Mouse (Mus musculus): Measurements from ENCODE around the gene Tmtc4. TPM values are rescaled to one million over a fixed set of nuclear protein-coding genes. Genes with fewer than 3 reads are reported as not detected.

Tmtc4 gene
- polyA plus RNA-seq, 1 experiment from 2014 or later, result 2.6 TPM

DNA sequence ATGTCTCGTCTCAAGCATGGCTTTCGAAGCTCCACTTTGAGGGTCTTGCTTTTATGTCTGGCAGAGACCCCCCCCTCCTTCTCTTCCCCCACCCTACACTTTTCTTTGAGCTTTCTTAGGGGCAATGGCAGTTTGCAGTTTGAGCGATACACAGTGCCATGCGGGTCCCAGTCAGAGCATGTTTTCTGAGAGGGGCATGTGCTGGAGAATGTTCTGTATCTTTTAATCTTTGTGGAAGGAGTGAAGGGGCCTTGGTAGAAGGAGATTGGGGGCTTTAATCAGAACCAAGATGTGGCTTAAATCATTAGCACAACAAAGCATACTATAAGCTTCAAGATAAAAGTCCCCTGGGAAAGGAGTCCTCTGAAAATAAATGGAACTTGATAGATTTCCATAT lies 100.4 kb downstream of the Tmtc4 start:
- no peak for ATAC-seq (ENCODE audit: insufficient read depth)
- H3K9ac ChIP-seq, result no peak overlapping the region

GRCm38 (mm10) chr14:122882795-122883409 lies 100.9 kb downstream of the Tmtc4 start:
- Histone ChIP-seq H3K27ac (replicated peaks) (no peak overlapping the region), H3K4me2 (no peak overlapping the region), H3K4me3 (replicated peaks) (no peak overlapping the region), H3K36me3 (replicated peaks) (no peaks in the 10 kb centered on the region), H3K9me3 (replicated peaks) (no peaks in the 10 kb centered on the region), H3K9ac (no peak overlapping the region), H3K4me1 (replicated peaks) (no peaks in the 10 kb centered on the region), H3K27me3 (no peaks in the 10 kb centered on the region)
- no peak for ATAC-seq (ENCODE audit: insufficient read depth)
- 64% methylated on average over 7 of the region's 7 CpGs for WGBS (ENCODE audit: insufficient replicate concordance)

More for the DNA sequence above, 100.4 kb downstream of the Tmtc4 start:
- no peaks in the 10 kb centered on the region for H3K36me3 ChIP-seq (replicated peaks)
- no peaks in the 10 kb centered on the region for H3K9me3 ChIP-seq (replicated peaks)
- H3K27me3 ChIP-seq, result no peaks in the 10 kb centered on the region
- no peak overlapping the region for H3K27ac ChIP-seq (replicated peaks)
- H3K4me3 ChIP-seq (replicated peaks), result no peak overlapping the region
- WGBS (ENCODE audit: insufficient replicate concordance), result 71% methylated on average over 4 of the region's 4 CpGs
- H3K4me1 ChIP-seq (replicated peaks), result no peaks in the 10 kb centered on the region
- H3K4me2 ChIP-seq, result no peak overlapping the region

DNA sequence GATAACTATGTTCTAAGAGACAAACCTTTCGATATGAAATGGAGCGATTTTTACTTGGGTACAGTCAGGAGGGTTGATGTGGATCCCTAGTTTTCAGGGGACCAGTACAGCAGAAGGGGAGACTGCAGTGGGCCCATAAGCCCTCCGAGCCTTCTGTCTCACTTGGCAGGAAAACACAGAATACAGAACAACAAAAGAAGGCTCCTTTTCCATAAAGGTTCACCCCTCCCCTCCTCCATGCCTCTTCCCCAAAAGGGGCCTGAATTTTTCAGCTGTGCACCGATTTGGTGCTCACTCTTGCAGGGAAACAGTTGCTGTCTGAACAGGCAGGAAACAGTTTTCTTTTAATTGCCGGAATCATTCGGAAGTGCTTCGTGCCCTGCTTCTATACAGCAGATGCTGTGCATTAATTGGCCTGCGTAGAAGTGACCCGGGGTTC lies 101.6 kb downstream of the Tmtc4 start:
- no peaks in the 10 kb centered on the region for H3K4me1 ChIP-seq (replicated peaks)
- no peak overlapping the region for H3K27ac ChIP-seq (replicated peaks)
- no peak overlapping the region for H3K4me2 ChIP-seq
- no peak overlapping the region for H3K4me3 ChIP-seq (replicated peaks)
- no peak for ATAC-seq (ENCODE audit: insufficient read depth)
- WGBS (ENCODE audit: insufficient replicate concordance), result 78% methylated on average over 9 of the region's 9 CpGs
- H3K9ac ChIP-seq, result no peak overlapping the region
- no peaks in the 10 kb centered on the region for H3K27me3 ChIP-seq
- no peaks in the 10 kb centered on the region for H3K9me3 ChIP-seq (replicated peaks)
- H3K36me3 ChIP-seq (replicated peaks), result no peaks in the 10 kb centered on the region

DNA sequence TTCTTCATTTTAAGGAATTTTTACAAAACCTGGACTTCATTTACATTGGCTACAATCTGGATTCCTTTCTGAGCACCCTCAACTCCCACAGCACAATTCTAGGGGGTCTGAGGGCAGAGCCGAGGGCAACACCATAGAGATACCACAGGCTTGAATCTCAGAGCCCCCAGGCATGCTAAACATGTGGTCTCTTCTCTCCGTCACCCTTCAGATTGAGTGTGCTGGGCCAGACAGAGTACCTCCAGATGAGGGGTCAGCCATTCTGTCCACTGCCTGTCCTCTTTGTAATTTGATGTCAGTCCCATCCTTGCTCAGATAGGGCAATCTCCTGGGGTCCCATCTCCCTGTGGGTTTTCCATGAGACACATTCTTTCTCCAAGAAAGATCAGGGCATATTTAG lies 102.1 kb downstream of the Tmtc4 start:
- Histone ChIP-seq H3K4me1 (replicated peaks) (no peaks in the 10 kb centered on the region), H3K36me3 (replicated peaks) (no peaks in the 10 kb centered on the region), H3K27ac (replicated peaks) (no peak overlapping the region), H3K4me2 (no peak overlapping the region), H3K9me3 (replicated peaks) (no peaks in the 10 kb centered on the region), H3K4me3 (replicated peaks) (no peak overlapping the region), H3K27me3 (no peaks in the 10 kb centered on the region), H3K9ac (no peak overlapping the region)
- 59% methylated on average over 2 of the region's 2 CpGs for WGBS (ENCODE audit: insufficient replicate concordance)
- ATAC-seq (ENCODE audit: insufficient read depth), result no peak

DNA sequence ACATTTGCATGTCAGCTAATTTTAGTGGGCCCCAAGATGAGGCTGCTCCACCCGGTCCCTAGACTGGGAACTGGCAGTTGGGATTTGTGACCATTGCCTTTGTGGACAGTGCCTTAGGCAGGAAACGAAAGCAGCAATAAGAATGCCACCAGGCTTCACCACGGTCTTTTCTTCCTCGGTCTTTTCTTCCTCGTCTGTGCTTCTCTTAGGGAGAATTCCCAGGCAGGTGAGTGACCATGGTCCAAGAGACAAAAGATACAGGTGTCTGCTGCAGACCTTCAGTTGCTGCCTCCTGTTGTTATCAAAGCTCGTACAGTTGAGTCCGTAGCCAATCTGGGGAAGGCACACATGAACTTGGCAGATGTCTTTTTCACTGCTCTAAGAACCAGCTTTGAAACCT lies 103.5 kb downstream of the Tmtc4 start:
- H3K9ac ChIP-seq, result no peak overlapping the region
- no peaks in the 10 kb centered on the region for H3K9me3 ChIP-seq (replicated peaks)
- H3K27ac ChIP-seq (replicated peaks), result no peak overlapping the region
- no peak overlapping the region for H3K4me2 ChIP-seq
- H3K4me1 ChIP-seq (replicated peaks), result no peaks in the 10 kb centered on the region
- H3K4me3 ChIP-seq (replicated peaks), result no peak overlapping the region
- no peak for ATAC-seq (ENCODE audit: insufficient read depth)
- H3K27me3 ChIP-seq, result no peaks in the 10 kb centered on the region
- 60% methylated on average over 7 of the region's 7 CpGs for WGBS (ENCODE audit: insufficient replicate concordance)
- no peaks in the 10 kb centered on the region for H3K36me3 ChIP-seq (replicated peaks)

GRCm38 (mm10) chr14:122877787-122878186 lies 106.0 kb downstream of the Tmtc4 start:
- WGBS (ENCODE audit: insufficient replicate concordance), result 74% methylated on average over 3 of the region's 3 CpGs
- H3K27ac ChIP-seq (replicated peaks), result no peak overlapping the region
- H3K9me3 ChIP-seq (replicated peaks), result no peaks in the 10 kb centered on the region

DNA sequence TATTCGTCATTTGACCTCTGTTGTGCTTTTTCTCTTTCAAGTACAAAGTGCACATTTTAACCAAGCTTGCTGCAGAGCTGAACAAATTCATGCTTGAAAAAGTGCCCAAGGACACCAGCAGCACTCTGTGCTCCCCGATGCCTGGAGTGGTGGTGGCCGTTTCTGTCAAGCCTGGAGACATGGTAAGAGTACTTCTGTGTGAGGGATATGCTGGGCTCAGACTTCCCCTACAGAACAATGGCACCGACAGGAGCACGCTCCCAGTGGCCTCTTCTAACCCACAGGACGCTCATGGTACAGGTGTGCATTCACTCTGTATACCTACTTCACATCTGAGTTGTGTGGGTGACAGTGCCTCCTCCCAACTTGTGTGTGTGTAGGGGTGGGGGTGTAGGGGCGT lies 107.1 kb downstream of the Tmtc4 start:
- Histone ChIP-seq H3K4me2 (no peak overlapping the region), H3K27ac (replicated peaks) (no peak overlapping the region), H3K9me3 (replicated peaks) (no peaks in the 10 kb centered on the region), H3K9ac (no peak overlapping the region), H3K4me3 (replicated peaks) (no peak overlapping the region), H3K4me1 (replicated peaks) (no peaks in the 10 kb centered on the region), H3K27me3 (no peaks in the 10 kb centered on the region), H3K36me3 (replicated peaks) (no peaks in the 10 kb centered on the region)
- WGBS (ENCODE audit: insufficient replicate concordance), result 55% methylated on average over 7 of the region's 7 CpGs
- no peak for ATAC-seq (ENCODE audit: insufficient read depth)

More at GRCm38 (mm10) chr14:122877787-122878186, 106.0 kb downstream of the Tmtc4 start:
- no peak for ATAC-seq (ENCODE audit: insufficient read depth)
- Histone ChIP-seq H3K9ac (no peak overlapping the region), H3K4me3 (replicated peaks) (no peak overlapping the region), H3K27me3 (no peaks in the 10 kb centered on the region), H3K4me2 (no peak overlapping the region), H3K4me1 (replicated peaks) (no peaks in the 10 kb centered on the region), H3K36me3 (replicated peaks) (no peaks in the 10 kb centered on the region)

GRCm38 (mm10) chr14:122876163-122876562 lies 107.7 kb downstream of the Tmtc4 start:
- H3K4me1 ChIP-seq (replicated peaks), result no peaks in the 10 kb centered on the region
- no peaks in the 10 kb centered on the region for H3K36me3 ChIP-seq (replicated peaks)
- no peaks in the 10 kb centered on the region for H3K9me3 ChIP-seq (replicated peaks)
- 6% methylated on average over 6 of the region's 6 CpGs for WGBS (ENCODE audit: insufficient replicate concordance)
- no peak for ATAC-seq (ENCODE audit: insufficient read depth)
- H3K4me2 ChIP-seq, result no peak overlapping the region
- no peak overlapping the region for H3K4me3 ChIP-seq (replicated peaks)
- H3K27ac ChIP-seq (replicated peaks), result no peak overlapping the region
- H3K27me3 ChIP-seq, result no peaks in the 10 kb centered on the region
- H3K9ac ChIP-seq, result no peak overlapping the region

- WGBS (ENCODE audit: insufficient replicate concordance), result 59% methylated on average over 6 of the region's 6 CpGs
These were observed 108.2 kb downstream of the Tmtc4 start for GRCm38 (mm10) chr14:122875636-122876035.

DNA sequence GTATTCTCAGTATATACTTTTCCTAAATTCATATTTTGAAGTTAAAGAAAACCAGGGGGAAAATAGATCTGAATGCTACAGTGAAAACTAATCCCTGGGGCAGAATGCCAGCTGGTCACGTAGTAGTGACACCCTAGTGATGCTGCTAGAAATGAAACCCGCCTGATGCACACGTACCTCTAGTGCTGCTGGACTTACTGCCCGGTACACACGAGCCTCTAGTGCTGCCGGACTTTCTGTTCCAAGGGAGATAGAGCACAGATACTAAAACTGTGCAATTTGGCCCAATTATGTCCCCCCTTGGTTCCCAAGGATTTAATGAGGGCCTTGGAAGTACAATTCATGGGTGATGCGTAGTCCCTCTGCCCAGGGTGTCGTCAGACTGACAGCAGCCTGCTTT lies 108.8 kb downstream of the Tmtc4 start:
- H3K9me3 ChIP-seq (replicated peaks), result no peaks in the 10 kb centered on the region
- no peak for ATAC-seq (ENCODE audit: insufficient read depth)
- 70% methylated on average over 8 of the region's 8 CpGs for WGBS (ENCODE audit: insufficient replicate concordance)

More at GRCm38 (mm10) chr14:122875636-122876035, 108.2 kb downstream of the Tmtc4 start:
- Histone ChIP-seq H3K4me3 (replicated peaks) (no peak overlapping the region), H3K9ac (no peak overlapping the region), H3K27ac (replicated peaks) (no peak overlapping the region), H3K9me3 (replicated peaks) (no peaks in the 10 kb centered on the region), H3K36me3 (replicated peaks) (no peaks in the 10 kb centered on the region), H3K4me1 (replicated peaks) (no peaks in the 10 kb centered on the region), H3K4me2 (no peak overlapping the region), H3K27me3 (no peaks in the 10 kb centered on the region)
- ATAC-seq (ENCODE audit: insufficient read depth), result no peak

GRCm38 (mm10) chr14:122872612-122873011 lies 111.2 kb downstream of the Tmtc4 start:
- Histone ChIP-seq H3K4me2 (no peak overlapping the region), H3K9ac (no peak overlapping the region), H3K27ac (replicated peaks) (no peak overlapping the region), H3K4me1 (replicated peaks) (no peaks in the 10 kb centered on the region), H3K36me3 (replicated peaks) (no peaks in the 10 kb centered on the region), H3K9me3 (replicated peaks) (no peaks in the 10 kb centered on the region), H3K27me3 (no peaks in the 10 kb centered on the region), H3K4me3 (replicated peaks) (no peak overlapping the region)
- ATAC-seq (ENCODE audit: insufficient read depth), result no peak
- WGBS (ENCODE audit: insufficient replicate concordance), result 53% methylated on average over 6 of the region's 6 CpGs

More for the DNA sequence above, 108.8 kb downstream of the Tmtc4 start:
- Histone ChIP-seq H3K36me3 (replicated peaks) (no peaks in the 10 kb centered on the region), H3K4me2 (no peak overlapping the region), H3K4me1 (replicated peaks) (no peaks in the 10 kb centered on the region), H3K9ac (no peak overlapping the region), H3K4me3 (replicated peaks) (no peak overlapping the region), H3K27me3 (no peaks in the 10 kb centered on the region), H3K27ac (replicated peaks) (no peak overlapping the region)

All from liver, embryonic 15.5 days (tissue).